Mouse (Mus musculus) testis, adult 2 months (tissue): Measurements from ENCODE around the gene Stard13. TPM values are rescaled to one million over a fixed set of nuclear protein-coding genes. Genes with fewer than 3 reads are reported as not detected.

Experiments
- H3K27ac ChIP-seq: fragments of 200-500 bp; 2 replicates; pipeline ENCODE4 v1.5.1; 2012; ENCODE audit warnings: low read depth, low read length; ENCODE audit not compliant: control insufficient read depth, insufficient read depth
- H3K27me3 ChIP-seq: fragments of 200-500 bp; 2 replicates; pipeline ENCODE4 v1.6.1; 2012; ENCODE audit warnings: mild to moderate bottlenecking, low read length, moderate library complexity; ENCODE audit not compliant: control insufficient read depth, insufficient read depth
- H3K36me3 ChIP-seq: fragments of 200-500 bp; 2 replicates; pipeline ENCODE4 v1.6.1; 2012; ENCODE audit warnings: mild to moderate bottlenecking, low read length; ENCODE audit not compliant: control insufficient read depth, insufficient read depth
- H3K4me1 ChIP-seq: fragments of 200-500 bp; 2 replicates; pipeline ENCODE4 v1.6.1; 2012; ENCODE audit warnings: low read length; ENCODE audit not compliant: control insufficient read depth, insufficient read depth
- H3K4me3 ChIP-seq: fragments of 200-500 bp; 2 replicates; pipeline ENCODE4 v1.5.1; 2012; ENCODE audit warnings: low read depth, mild to moderate bottlenecking, low read length, moderate library complexity, mixed read lengths; ENCODE audit not compliant: control insufficient read depth
- CTCF ChIP-seq: fragments of 200-500 bp; IDR thresholded peaks from 2 replicates; pipeline ENCODE4 v1.5.1; 2012; ENCODE audit warnings: low read depth, mild to moderate bottlenecking, inconsistent platforms, low read length, moderate library complexity; ENCODE audit not compliant: control insufficient read depth, insufficient read depth, insufficient replicate concordance
- POLR2A ChIP-seq: fragments of 200-500 bp; IDR thresholded peaks from 2 replicates; pipeline ENCODE4 v1.6.1; 2012; ENCODE audit warnings: low read depth, mild to moderate bottlenecking, inconsistent platforms, low read length, moderate library complexity; ENCODE audit not compliant: control insufficient read depth
- polyA plus RNA-seq: library from polyadenylated mRNA; depleted of rRNA; stranded (reverse); fragments of >200 nt; gene quantifications from 2 replicates; pipeline ENCODE4 v1.2.3, GENCODE M21; 2012

Stard13 gene
- polyA plus RNA-seq, 1 experiment = 3.3 TPM

GRCm38 (mm10) chr5:151205017-151205416, 28.6 kb downstream of the Stard13 start:
- H3K4me3 ChIP-seq = no peak overlapping the region
- no peaks in the 10 kb centered on the region for H3K27me3 ChIP-seq
- H3K27ac ChIP-seq = no peak overlapping the region
- TF ChIP-seq CTCF (no peak), POLR2A (no peak)
- H3K4me1 ChIP-seq = no peaks in the 10 kb centered on the region
- H3K36me3 ChIP-seq = no peaks in the 10 kb centered on the region

- TF ChIP-seq POLR2A (no peak), CTCF (no peak)
- Histone ChIP-seq H3K4me3 (no peak overlapping the region), H3K27ac (no peak overlapping the region), H3K36me3 (no peaks in the 10 kb centered on the region), H3K27me3 (no peaks in the 10 kb centered on the region), H3K4me1 (no peaks in the 10 kb centered on the region)
Measured at GRCm38 (mm10) chr5:151202925-151203324, 30.7 kb downstream of the Stard13 start.

DNA sequence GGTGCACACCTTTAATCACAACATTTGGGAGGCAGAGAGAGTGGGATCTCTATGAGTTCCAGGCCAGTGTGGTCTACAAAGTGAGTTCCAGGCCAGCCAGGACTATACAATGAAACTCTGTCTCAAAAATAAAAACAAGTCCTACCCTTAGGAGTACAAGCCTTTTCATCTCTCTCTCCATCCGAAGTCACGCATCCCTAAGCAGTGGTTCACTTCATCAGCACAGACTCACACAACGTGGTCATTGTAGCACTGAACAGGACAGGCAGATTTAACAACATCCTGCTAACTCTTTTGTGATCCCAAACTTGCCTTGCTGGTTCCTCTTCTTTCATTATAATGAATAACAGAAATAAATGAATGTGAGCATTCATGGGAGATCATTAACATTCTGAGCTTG, 32.4 kb downstream of the Stard13 start:
- H3K4me1 ChIP-seq = no peaks in the 10 kb centered on the region

DNA sequence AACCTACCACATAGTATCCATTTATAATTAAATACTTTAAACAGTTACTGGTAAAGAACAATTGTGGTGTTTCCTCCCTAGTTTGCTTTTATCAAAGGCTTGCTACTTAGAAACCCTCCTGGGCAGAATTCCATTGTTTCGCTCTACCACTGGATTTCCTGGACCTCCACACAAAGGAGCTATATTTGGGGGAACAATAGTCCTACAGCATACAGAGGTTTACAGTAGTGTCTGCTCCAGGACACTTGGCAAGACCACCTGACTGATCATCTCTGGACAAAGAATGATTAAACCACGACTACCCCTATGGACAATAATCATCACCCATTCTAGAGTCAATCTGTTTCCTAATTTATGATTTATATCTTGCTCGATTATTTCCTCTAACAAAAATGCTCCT, 34.4 kb downstream of the Stard13 start:
- Histone ChIP-seq H3K4me1 (no peaks in the 10 kb centered on the region), H3K36me3 (no peaks in the 10 kb centered on the region), H3K27me3 (no peaks in the 10 kb centered on the region), H3K27ac (no peak overlapping the region), H3K4me3 (no peak overlapping the region)
- TF ChIP-seq CTCF (no peak), POLR2A (no peak)

More for the DNA sequence above, 32.4 kb downstream of the Stard13 start:
- Histone ChIP-seq H3K4me3 (no peak overlapping the region), H3K27me3 (no peaks in the 10 kb centered on the region), H3K27ac (no peak overlapping the region), H3K36me3 (no peaks in the 10 kb centered on the region)
- no peak for TF ChIP-seq CTCF
- TF ChIP-seq POLR2A = no peak

DNA sequence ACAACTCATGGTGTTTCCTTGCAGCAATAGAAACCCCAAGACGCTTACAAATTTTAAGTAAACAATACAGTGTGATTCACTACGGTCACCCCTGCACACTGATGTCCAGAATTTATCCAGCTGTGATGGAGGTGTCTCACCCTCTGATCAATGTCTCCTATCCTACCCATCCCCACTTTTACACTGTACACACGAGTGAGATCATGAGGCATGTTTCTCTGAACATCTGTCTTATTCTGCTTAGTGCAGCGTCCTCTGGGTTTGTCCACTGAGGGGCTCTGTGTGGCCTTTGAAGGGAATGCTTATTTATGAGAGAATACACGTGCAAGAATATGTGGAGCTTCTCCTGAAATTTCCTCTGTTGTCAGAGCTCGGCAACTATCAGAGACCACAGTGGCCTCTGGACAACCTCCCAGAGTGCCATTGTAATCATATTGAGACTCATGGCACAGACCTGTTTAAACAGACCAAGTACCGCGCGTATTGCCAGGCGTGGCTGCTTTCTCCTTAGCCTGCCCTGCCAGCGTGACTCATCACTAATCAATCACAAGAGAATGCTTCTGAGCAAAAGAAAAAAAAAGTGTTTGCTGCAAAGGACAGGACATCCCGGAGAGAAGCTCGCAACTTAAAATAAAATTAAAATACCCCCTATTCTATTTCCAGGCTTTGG, 36.9 kb downstream of the Stard13 start:
- TF ChIP-seq CTCF = no peak
- TF ChIP-seq POLR2A = no peak
- Histone ChIP-seq H3K27ac (no peak overlapping the region), H3K27me3 (no peaks in the 10 kb centered on the region), H3K4me1 (no peaks in the 10 kb centered on the region), H3K4me3 (no peak overlapping the region), H3K36me3 (no peaks in the 10 kb centered on the region)

DNA sequence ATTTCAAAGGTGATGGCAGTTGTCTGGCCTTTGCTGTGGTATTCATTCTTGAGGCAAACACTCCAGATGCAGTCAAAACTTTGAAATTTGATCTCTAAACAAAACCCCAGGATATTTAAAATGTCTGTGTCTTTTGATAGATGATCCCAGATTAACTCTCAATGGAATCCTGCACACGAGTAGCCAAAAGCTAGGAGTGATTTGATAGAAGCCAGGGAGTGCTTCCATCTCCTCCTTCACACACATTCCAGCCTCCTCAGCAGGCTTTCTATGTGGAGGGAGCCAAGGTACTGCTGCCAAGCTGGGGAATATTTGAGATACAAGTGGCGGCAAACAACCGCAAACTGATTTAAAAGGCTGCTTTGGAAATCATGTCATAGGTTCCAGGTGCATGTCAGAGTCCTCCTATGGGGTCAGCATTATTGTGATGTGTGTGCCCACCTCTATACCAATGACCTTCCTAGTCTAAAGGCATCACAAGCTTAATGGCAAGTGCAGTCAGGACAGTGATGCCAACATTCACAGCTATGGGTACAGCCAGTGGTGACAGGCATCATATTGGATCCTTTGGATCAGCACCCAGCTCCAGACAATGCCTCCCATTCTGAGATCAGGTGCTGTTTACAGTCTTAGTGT, 39.6 kb downstream of the Stard13 start:
- Histone ChIP-seq H3K27ac (no peak overlapping the region), H3K4me1 (peaks cover 6% of the 10 kb centered on the region), H3K4me3 (no peak overlapping the region), H3K27me3 (no peaks in the 10 kb centered on the region), H3K36me3 (no peaks in the 10 kb centered on the region)
- no peak for TF ChIP-seq CTCF
- TF ChIP-seq POLR2A = no peak

GRCm38 (mm10) chr5:151192266-151192665, 41.4 kb downstream of the Stard13 start:
- Histone ChIP-seq H3K4me1 (peaks cover 6% of the 10 kb centered on the region), H3K27me3 (no peaks in the 10 kb centered on the region), H3K36me3 (no peaks in the 10 kb centered on the region), H3K27ac (no peak overlapping the region), H3K4me3 (no peak overlapping the region)
- TF ChIP-seq POLR2A (no peak), CTCF (no peak)
